Mouse (Mus musculus): ENCODE measurements around the gene Gm49721. TPM values are rescaled to one million over a fixed set of nuclear protein-coding genes. Genes with fewer than 3 reads are reported as not detected.
"Not testable (repeated sequence)": the region's sequence is repeated elsewhere in the genome, so short reads cannot be mapped to it uniquely, and the experiment has no call there.

Gene Gm49721
- total RNA-seq, 2 experiments from 2014 or later: 0.13 to 0.45 TPM

- DNase-seq (ENCODE audit: low spot score in 2 of 2): not testable (repeated sequence)
These were observed 676 bp downstream of the Gm49721 start for GRCm38 (mm10) chr17:6979380-6979779.

- DNase-seq (ENCODE audit: low spot score in 2 of 2): not testable (repeated sequence)
These were observed 1.4 kb downstream of the Gm49721 start for GRCm38 (mm10) chr17:6980144-6980543.

DNA sequence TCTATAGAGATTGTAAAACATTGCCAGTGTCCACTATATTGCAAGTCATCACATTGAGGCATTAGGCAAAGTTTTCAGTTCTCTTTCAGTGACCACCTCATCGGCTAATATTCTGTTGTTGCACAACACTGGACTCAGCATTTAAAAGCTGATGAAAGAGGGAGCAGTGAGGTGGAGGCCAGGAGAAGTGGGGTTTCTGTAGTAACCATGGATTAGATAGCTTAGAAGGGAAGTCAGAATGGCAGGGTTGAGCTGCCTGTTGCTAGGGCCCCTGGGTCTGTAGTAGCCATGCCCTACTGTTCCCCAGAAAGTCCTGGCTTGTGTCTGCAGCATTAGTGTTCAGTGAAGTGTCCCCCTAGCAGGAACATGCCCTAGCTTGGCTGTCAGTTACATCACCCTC lies 7.4 kb downstream of the Gm49721 start:
- not testable (repeated sequence) for DNase-seq (ENCODE audit: low spot score in 2 of 2)

DNA sequence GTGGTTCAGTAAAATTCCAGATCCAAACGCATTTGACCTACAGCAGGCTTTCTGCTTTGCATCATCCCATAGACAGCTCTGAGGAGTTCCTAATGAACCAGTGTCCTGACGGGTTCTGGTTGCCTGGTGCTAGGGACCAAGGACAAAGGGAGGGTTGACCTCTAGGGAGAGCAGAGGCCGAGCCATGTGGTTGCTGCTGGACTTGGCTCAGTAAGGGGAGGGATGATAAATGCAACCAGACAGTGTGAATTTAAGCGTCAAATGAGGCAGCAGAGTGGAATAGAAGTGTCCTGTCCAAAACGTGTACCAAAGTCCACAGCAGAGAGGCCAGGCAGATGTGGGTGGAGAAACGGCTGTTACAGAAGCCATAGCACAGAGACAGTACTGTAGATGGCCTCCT lies 16.8 kb downstream of the Gm49721 start:
- DNase-seq (ENCODE audit: low spot score in 2 of 2): not testable (repeated sequence)

DNA sequence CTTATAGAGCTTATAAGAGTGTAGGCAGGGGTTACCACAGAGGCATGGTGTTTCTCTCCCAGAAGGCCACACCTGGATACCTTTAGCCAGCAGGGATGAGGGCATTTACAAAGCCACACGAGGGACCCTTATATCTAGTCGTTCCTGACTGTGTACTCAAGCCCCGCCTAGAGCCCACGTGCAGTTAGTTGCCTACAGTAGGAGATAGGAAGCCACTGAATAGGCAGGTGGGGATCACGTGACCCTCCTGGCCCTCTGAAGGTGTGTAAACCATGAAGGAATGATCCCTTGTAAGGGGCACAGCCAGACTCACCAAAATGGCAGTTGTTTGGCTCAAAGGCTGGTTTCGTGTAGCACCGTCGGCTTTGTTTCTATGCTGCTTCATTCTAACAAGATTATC lies 18.1 kb downstream of the Gm49721 start:
- DNase-seq (ENCODE audit: low spot score in 2 of 2): not testable (repeated sequence)

- not testable (repeated sequence) for DNase-seq (ENCODE audit: low spot score in 2 of 2)
These were observed 19.2 kb downstream of the Gm49721 start for GRCm38 (mm10) chr17:6997778-6998490.

GRCm38 (mm10) chr17:7001790-7002585 lies 23.3 kb downstream of the Gm49721 start:
- DNase-seq (ENCODE audit: low spot score in 2 of 2): not testable (repeated sequence)

GRCm38 (mm10) chr17:7003392-7003791 lies 24.7 kb downstream of the Gm49721 start:
- not testable (repeated sequence) for DNase-seq (ENCODE audit: low spot score in 2 of 2)

- DNase-seq (ENCODE audit: low spot score in 2 of 2): not testable (repeated sequence)
These were observed 26.9 kb downstream of the Gm49721 start for GRCm38 (mm10) chr17:7005646-7006045.

GRCm38 (mm10) chr17:7008885-7009284 lies 30.2 kb downstream of the Gm49721 start:
- not testable (repeated sequence) for DNase-seq (ENCODE audit: low spot score in 2 of 2)

- DNase-seq (ENCODE audit: low spot score in 2 of 2): not testable (repeated sequence)
These were observed 30.7 kb downstream of the Gm49721 start for GRCm38 (mm10) chr17:7009440-7009839.

GRCm38 (mm10) chr17:7009901-7010300 lies 31.2 kb downstream of the Gm49721 start:
- not testable (repeated sequence) for DNase-seq (ENCODE audit: low spot score in 2 of 2)

DNA sequence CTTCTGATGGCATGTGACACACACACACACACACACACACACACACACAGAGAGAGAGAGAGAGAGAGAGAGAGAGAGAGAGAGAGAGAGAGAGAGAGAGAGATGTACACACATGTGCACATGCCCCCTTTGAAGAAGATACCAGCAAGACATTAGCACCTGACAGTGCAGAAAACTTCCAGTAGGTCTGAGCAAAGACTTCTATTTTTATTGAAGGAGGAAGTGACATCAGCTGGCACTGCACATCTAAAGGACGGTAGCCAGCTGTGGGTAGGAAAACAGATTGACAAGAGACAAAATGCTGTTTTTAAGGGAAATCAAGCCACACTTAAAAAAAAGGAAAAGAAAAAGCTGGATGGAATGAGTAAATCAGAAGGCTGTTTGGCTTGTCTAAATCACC lies 35.5 kb downstream of the Gm49721 start:
- not testable (repeated sequence) for DNase-seq (ENCODE audit: low spot score in 2 of 2)

DNA sequence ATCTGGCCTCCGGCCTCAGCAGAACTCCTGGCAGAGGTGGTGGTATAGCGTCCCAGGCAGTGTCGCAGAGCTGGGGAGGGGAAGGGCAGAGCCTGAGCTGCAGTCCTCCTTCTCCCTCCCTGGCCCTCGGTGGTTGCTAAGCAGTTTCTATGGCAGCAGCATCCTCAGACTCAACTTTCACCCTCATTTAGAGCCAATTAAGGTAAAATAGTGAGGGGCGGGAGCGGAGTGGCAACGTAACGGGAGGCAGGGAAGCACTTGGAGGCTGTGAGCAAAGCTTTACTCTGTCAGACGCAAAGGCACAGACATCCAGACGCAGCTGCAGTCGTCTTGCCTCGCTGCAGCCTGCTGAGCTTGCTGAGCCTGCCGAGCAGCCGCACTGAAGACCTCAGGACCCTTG lies 46.6 kb downstream of the Gm49721 start, which contains the start of gene Gm1604a:
Gene Gm1604a (plus strand): TSS at position 312 of the 400 bp plus-strand sequence.
- peak; percentile 14 to 41 for DNase-seq (ENCODE audit: low spot score in 2 of 2)

DNA sequence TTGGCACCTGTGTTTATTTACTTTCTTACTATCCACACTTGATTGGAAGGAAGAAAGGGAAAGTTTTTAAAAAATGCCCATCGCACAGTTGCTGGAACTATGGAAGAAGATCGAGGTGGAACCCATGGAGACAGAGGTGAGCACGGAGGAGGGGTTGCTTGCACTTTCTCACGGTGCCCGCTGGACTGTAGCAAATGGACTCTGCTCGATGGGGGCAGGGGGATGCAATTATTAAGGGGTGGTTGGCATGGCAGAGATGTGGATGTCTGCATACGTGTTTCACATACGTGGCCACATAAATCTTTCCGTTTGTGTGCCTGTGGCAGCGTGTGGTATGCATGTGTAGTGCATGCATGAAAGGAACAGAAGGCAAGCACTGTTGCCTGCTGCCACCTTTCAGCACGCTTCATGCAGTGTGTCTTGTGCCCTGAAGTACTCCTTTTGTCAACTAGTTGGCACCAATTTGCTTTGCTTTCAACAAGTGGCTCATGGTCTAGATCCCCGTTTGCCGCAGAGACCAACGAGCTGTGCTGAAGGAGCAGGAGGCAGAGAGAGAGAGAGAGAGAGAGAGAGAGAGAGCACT lies 47.2 kb downstream of the Gm49721 start:
- DNase-seq (ENCODE audit: low spot score in 2 of 2): not testable (repeated sequence)

- not testable (repeated sequence) for DNase-seq (ENCODE audit: low spot score in 2 of 2)
These were observed 51.5 kb downstream of the Gm49721 start for GRCm38 (mm10) chr17:7030204-7030603.

GRCm38 (mm10) chr17:7030622-7031174 lies 52.0 kb downstream of the Gm49721 start:
- DNase-seq (ENCODE audit: low spot score in 2 of 2): not testable (repeated sequence)

DNA sequence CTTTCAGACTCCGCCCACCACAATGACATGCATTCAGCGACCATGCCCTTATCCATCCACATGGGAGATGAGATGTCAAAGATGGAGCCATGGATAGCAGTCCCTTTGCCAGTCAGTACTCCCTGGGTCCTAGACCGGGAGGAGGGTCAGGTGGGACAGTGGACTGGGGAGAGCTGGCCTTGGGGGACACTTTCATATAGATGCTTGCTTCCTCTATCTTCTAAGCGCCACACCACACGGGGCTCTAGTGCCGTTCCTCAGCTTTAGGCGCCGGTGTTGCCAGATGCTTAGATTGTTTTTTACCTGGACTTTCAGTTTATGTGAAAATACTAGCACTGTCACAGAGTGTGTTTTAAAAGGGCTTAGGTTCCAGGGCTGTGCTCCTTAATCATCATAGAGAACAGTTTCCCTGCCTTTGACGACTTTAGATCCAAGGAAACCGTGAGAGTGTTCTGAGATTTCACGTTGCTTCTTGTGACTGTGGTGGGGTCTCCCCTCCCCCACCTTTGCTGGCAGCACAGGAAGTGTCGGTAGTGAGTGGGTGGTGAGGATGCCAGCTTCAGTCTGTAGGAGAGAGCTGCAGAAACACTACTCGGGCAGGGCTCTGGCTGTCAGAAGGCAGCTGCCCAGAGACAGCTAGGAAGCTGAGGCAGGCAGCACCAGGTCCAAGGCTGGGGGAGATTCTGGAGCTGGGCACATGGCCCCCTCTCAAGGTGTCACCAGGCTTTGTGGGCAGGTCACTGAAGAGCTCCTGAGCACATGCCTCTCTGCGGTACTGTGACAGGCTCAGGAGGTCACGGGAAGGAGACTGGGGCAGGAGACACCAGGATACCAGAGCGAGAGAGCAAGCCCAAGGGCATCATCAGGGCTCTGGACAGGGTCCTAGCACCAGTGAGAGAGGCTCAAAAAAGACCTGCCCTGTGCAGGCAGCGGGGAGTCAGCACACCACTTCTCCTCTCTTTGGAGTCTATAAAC lies 54.8 kb downstream of the Gm49721 start:
- not testable (repeated sequence) for DNase-seq (ENCODE audit: low spot score in 2 of 2)

DNA sequence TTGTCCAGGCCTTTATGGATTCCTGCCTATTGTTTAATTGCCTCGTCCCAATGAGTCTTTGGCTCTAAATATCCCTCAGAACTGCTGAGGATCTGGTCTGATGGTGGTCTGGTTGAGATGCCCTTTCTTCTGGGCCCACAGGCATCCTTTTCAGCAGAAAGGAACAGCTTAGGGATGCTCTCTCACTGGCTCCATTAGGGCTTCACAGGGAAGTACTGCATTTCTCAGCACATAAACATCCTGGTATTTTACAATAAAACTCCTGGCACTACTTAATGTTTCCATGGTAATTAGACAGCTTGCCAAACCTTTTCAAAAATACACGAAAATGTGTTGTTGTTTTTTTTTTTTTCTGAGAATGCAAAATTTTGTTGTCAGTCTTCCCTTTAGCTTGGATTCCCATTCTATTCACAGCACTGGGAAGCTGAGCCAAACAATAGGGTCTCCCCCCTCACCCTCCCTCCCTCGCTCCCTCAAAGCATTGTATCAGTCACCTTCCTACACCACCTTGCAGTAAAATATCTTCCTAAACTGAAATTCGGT lies 90.4 kb downstream of the Gm49721 start:
- peak in 1 of 2 experiments; percentile 52 for DNase-seq (ENCODE audit: low spot score in 2 of 2)
